Mouse (Mus musculus) heart, embryonic 13.5 days (tissue): ENCODE measurements around the gene Tmem116. TPM values are rescaled to one million over a fixed set of nuclear protein-coding genes. Genes with fewer than 3 reads are reported as not detected.

Source experiments
- ATAC-seq: fragments of 200-750 bp; cut with Nextera tagmentation; 2 replicates; pipeline ENCODE4 v1.8.0; 2017; ENCODE audit warnings: moderate TSS enrichment; ENCODE audit not compliant: insufficient number of reproducible peaks, low FRiP score, low TSS enrichment; ENCODE audit errors: extremely low read depth
- H3K27ac ChIP-seq: fragments of 300-500 bp; sonication (generic); replicated peaks from 2 replicates; pipeline ENCODE4 v1.5.1; 2015; ENCODE audit warnings: moderate library complexity, mild to moderate bottlenecking, inconsistent platforms
- H3K27me3 ChIP-seq: fragments of 300-500 bp; sonication (generic); replicated peaks from 2 replicates; pipeline ENCODE4 v1.6.1; 2015; ENCODE audit warnings: mild to moderate bottlenecking, inconsistent platforms
- H3K36me3 ChIP-seq: fragments of 300-500 bp; sonication (generic); 2 replicates; pipeline ENCODE4 v1.6.1; 2015; ENCODE audit warnings: mild to moderate bottlenecking, inconsistent platforms
- H3K4me1 ChIP-seq: fragments of 300-500 bp; sonication (generic); 2 replicates; pipeline ENCODE4 v1.6.1; 2015; ENCODE audit warnings: inconsistent platforms
- H3K4me2 ChIP-seq: fragments of 300-500 bp; sonication (generic); 2 replicates; pipeline ENCODE4 v1.6.1; 2015; ENCODE audit warnings: inconsistent platforms, mild to moderate bottlenecking, moderate library complexity
- H3K4me3 ChIP-seq: fragments of 300-500 bp; sonication (generic); 2 replicates; pipeline ENCODE4 v1.5.1; 2015; ENCODE audit warnings: moderate library complexity, mild to moderate bottlenecking, inconsistent platforms
- H3K9ac ChIP-seq: fragments of 300-500 bp; sonication (generic); 2 replicates; pipeline ENCODE4 v1.6.1; 2015; ENCODE audit warnings: inconsistent platforms, mild to moderate bottlenecking, moderate library complexity
- H3K9me3 ChIP-seq: fragments of 300-500 bp; sonication (generic); 2 replicates; pipeline ENCODE4 v1.6.1; 2016; ENCODE audit warnings: inconsistent platforms
- WGBS: fragments of 180-500 bp; shearing (Covaris S2); methylation state at CpG from one replicate; pipeline ENCODE4 v1.1.7; 2015; ENCODE audit warnings: mixed read lengths; 5-methylcytosine and 5-hydroxymethylcytosine counted together
- polyA plus RNA-seq: library from polyadenylated mRNA; unstranded; fragments of >200 nt; fragmentation: Nextera tagmentation; extraction: Ambion mirVana; gene quantifications from 2 replicates; pipeline ENCODE4 v1.2.1, GENCODE M21; 2015

Tmem116 gene
- polyA plus RNA-seq, 1 experiment from 2014 or later: 3.9 TPM

DNA sequence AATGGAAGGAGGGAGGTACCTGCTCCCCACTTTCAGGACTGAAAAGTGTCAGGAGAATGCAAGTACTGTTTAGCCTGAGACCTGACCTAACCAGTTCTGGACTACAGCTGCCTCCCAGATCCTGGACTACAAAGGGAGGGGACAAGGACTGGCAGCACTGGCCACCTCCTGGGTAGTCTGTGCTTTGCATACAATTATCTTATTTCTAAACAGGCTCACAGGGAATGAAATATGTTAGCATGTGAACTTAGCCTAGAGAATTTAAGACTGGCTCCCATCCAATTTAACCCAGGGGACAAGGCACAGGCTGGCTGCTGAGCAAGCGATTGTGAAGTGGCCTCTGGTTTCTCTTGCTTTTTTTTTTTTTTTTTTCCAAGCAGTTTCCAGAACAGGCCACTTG is 119.1 kb downstream of the Tmem116 start:
- no peak overlapping the region for H3K27ac ChIP-seq

More for the DNA sequence above, 119.1 kb downstream of the Tmem116 start:
- H3K4me2 ChIP-seq: no peak overlapping the region
- H3K27me3 ChIP-seq: no peaks in the 10 kb centered on the region
- H3K9ac ChIP-seq: no peak overlapping the region
- H3K4me1 ChIP-seq: peaks cover 21% of the 10 kb centered on the region
- no peaks in the 10 kb centered on the region for H3K9me3 ChIP-seq
- ATAC-seq: no peak
- no peak overlapping the region for H3K4me3 ChIP-seq
- WGBS: 63% methylated on average over 1 of the region's 1 CpGs
- H3K36me3 ChIP-seq: peaks cover 27% of the 10 kb centered on the region

Other genes starting within 250 kb of the Tmem116 start
- 368 and 390 TPM in 2 replicates for gene Rpl6, start 247.4 kb upstream of the Tmem116 start, polyA plus RNA-seq
- 2.8 and 3.3 TPM in 2 replicates for gene Hectd4, start 231.7 kb upstream of the Tmem116 start, polyA plus RNA-seq
- gene Trafd1, start 66.3 kb upstream of the Tmem116 start, polyA plus RNA-seq: 69.5 and 76.5 TPM in 2 replicates
- 30.4 and 34.7 TPM in 2 replicates for gene Naa25, start 54.0 kb upstream of the Tmem116 start, polyA plus RNA-seq
- gene Erp29, start 613 bp downstream of the Tmem116 start, polyA plus RNA-seq: 146 and 160 TPM in 2 replicates
- gene Adam1b, start 51.5 kb downstream of the Tmem116 start, polyA plus RNA-seq: 0.09 TPM in 1 of 2 replicates, not detected in the other
- gene Adam1a, start 93.6 kb downstream of the Tmem116 start, polyA plus RNA-seq: 1.2 and 1.3 TPM in 2 replicates
- not detected in 2 replicates for gene Gm42878, start 93.6 kb downstream of the Tmem116 start, polyA plus RNA-seq
- 31.7 and 33.6 TPM in 2 replicates for gene Mapkapk5, start 94.0 kb downstream of the Tmem116 start, polyA plus RNA-seq
- 70.7 and 71.8 TPM in 2 replicates for gene Aldh2, start 141.9 kb downstream of the Tmem116 start, polyA plus RNA-seq
- gene Acad12, start 167.0 kb downstream of the Tmem116 start, polyA plus RNA-seq: 5.1 and 6.8 TPM in 2 replicates
- 1.7 TPM in 2 replicates for gene Acad10, start 208.6 kb downstream of the Tmem116 start, polyA plus RNA-seq
- 24.4 and 25.0 TPM in 2 replicates for gene Brap, start 208.7 kb downstream of the Tmem116 start, polyA plus RNA-seq